Mouse (Mus musculus) heart, adult 8-10 months (tissue): ENCODE measurements around the gene Gm19426. TPM values are rescaled to one million over a fixed set of nuclear protein-coding genes. Genes with fewer than 3 reads are reported as not detected.

ENCODE experiments used
- DNase-seq: peaks from one replicate; pipeline ENCODE4 v3.0.0; 2022; ENCODE audit warnings: low spot score
- total RNA-seq, 4 experiments: library from RNA; stranded (reverse); gene quantifications; 2 replicates each; pipeline ENCODE4 v1.2.4; 2022

The Gm19426 gene
- total RNA-seq, result 1 to 10 TPM; 1.2 to 1.8 (median 1.4) TPM

DNA sequence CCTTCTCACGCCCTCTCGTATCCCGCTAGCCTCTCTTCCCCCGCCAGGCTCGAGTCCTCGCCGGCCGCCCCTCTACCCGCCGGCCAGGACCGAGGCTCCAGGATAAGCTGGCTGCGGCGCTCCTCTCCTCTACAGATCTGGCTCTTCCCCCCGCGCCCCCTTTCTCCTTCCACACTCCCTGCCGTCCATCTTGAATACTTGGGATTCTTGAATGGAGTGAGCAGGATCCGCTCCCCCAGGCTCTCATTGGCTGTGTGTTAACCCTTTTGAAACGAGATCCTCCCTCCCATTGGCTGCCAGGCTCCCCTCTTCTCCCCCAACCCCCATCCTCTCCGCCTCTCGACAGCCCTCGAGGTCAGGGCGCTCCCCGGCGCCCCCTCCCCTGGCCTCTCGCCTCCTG lies at the start of gene Gm19426:
Gm19426 (minus strand) TSS at position 95 of the 400 bp plus-strand sequence.
- peak; percentile 36 for DNase-seq

DNA sequence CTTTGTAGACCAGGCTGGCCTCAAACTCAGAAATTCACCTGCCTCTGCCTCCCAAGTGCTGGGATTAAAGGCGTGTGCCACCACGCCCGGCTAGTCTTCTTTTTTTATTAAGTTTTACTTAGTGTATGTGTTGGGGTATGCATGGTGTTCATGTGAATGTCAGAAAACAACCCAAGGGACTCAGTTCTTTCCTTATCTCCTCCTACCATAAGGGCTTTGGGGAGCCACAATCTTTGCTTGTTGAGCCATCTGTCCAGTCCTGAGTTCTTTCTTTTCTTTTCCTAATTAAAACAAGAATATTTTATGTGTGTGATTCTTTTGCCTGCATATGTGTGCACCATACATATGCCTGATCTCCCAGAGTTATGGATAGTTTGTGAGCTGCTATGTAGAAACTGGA lies 49.7 kb upstream of the Gm19426 start:
- DNase-seq, result no peak

DNA sequence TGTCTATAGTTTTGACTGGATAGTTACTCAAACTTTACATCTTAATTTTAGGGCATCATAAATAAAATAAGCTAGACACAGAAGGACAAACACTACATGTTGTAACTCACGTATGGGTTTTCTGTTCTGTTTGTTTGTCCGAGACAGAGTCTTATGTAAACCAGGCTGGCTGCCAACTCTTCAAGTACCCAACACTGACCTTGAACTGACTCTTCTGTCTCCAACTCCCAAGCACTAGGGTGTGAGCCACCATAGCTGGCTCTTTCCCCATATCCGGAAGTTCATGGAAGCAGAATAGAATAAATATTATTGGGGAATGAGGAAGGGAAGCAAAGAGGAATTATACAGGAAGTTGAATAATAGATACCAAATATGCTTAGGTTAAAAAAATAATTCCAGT lies 49.1 kb upstream of the Gm19426 start:
- DNase-seq, result peak; percentile 41

DNA sequence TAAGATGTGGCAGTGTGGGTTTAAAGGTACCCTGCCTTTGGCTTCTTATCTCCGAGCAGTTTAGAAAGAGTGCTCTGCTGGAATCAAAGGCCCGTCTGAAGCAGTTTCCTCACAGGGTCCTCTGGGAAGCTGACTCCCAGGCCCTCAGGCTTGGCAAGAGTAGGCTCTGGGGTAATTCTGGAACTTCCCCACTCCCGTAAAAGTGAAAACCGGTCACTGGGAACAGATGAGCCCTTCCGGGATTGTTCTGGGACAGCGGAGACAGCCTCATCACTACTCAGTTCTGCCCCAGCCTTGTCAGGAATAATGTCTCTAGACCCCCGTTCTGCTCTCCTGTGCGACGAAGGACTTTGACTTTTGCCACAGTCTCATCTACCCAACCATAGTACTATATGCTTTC lies 47.0 kb upstream of the Gm19426 start:
- DNase-seq, result peak; percentile 26

DNA sequence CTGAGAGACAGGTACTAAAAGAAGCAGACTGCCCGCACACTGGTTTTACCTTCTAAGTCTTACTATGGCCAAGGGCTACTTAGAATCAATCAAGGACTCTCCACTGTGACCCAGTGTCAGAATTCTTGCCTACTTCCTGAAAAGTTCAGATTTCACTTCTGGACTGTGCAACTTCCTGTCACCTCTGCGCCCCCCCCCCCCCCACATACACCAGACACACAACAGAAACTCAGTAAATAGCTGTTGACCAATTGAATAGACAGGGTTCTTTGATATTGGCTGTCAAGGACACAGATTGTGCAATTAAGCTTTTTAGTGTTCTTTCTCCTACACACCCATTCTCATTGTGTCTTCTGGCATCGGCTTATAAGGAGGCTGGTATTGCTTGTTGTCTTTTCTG lies 44.9 kb upstream of the Gm19426 start:
- DNase-seq, result no peak

DNA sequence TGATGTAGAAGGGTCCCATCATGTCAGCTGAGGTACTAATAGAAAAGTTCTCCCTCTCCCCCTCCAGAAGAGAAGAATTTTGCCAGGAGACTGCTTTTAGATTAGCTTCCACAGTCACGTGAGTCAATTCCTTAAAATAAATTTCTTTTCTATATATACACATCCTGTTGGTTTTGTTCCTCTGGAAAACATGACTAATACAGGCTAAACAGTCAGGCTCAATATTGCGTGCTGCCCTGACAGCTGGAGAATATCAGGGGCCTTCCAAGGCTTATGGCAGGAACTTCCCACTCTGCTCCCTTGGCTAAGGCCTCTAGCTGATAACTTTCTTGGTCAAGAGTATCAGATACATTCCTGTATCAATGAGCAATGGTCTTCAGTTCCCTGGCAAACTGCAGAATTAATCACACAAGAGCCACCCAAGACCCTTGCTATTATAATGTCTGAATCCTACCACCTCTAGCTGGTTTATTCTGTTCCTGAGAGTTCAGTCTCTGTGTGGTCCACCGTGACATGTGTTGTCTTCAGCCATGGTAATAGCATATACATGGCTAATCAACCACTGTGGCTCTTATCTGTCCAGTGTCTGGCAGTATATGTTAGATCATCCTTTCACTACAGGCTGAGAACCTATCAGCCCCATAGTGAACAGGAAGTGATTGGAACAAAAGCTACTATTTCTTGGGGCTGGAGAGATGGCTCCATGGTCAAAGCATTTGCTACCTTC lies 40.5 kb upstream of the Gm19426 start:
- DNase-seq, result peak; percentile 54

DNA sequence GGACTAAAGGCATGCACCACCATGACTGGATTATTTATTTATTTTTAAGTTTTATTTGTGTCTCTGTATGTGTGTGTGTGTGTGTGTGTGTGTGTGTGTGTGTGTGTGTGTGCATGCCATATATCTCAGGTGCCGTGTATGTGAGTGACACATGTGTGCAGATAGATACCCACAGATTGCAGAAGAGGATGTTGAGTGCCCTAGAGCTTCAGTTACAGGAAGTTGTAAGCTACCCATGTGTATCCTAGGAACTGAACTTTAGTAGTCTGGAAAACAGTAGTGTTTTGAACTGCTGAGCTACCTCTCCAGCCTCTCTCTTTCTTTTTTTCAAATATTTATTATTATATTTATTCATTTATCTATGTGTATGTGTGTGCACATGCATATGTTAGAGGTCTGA lies 39.9 kb upstream of the Gm19426 start:
- no peak for DNase-seq

DNA sequence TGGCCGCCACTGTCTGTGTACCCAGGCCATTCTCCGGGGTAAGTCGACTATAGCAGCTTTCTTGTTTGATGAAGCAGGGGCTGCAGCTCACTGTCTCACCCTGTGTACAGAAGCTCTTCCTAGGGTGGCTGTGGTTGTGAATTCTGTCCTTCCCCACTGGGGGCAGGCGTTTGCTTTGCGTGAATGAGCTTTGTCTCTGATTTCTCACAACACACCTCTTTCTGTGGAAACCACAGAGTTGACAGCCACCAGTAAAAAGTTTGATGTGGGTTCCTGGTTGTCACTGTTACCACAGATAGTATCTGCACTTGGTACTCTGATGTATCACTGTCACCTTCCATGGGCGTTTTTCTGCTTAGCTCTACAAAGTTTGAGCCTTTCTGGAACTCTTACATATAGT lies 35.8 kb upstream of the Gm19426 start:
- no peak for DNase-seq

DNA sequence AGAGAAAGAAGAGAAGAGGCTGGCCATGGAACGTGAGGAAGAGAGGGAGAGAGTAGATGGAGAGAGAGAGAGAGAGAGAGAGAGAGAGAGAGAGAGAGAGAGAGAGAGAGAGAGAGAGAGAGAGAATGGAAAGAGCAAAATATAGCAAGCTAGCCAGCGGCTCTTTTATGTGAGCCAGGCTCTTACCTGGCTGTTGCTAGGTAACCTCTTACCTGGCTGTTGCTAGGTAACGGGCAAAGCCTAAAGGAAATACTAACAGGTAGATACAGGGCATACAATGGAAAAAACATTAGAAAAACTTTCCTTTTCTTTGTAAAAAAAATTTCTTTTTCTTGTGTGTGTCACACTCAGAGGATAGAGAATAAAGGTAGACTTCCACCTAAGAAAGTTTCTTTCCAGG lies 34.3 kb upstream of the Gm19426 start:
- no peak for DNase-seq

DNA sequence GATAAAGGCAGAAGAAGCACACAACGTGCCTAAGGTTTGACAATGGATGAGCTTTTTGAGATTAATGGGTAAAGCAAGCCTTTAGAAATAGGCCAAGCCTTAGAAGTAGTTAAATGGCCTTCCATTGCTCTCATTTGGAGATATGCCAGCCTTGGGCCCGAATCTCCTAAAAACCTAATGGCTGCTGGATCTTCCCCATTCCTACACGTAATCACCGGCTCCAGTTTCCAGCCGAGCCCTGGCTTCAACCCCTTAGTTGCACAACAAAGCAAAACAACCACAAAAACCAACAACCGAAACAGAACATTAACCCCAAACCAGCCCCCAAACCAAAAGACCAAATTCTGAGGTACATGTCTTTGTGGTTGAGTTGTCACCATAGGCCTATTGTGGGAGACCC lies 32.2 kb upstream of the Gm19426 start:
- DNase-seq, result no peak

DNA sequence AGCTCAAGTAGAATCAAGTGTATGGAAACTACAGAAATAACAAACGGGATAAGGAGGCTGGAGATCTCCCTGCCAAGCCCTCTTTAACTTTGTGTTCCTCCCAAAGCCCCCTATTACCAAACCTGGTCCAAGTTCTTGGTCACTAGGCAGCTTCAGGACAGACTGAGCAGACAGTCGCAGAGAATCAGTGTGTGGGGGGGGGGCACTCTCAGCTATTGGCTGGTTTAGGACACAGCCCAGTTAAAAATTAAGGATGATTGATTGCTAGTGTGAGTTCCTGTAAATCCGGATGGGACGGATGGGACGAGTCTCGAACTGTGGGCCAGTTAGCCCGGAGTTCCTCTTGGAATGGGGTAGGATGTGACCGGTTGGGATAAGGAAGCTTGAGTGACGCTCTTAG lies 31.8 kb upstream of the Gm19426 start, which contains the start of gene Serping1:
Serping1 (minus strand) TSS at position 204 of the 400 bp plus-strand sequence.
- DNase-seq, result no peak

DNA sequence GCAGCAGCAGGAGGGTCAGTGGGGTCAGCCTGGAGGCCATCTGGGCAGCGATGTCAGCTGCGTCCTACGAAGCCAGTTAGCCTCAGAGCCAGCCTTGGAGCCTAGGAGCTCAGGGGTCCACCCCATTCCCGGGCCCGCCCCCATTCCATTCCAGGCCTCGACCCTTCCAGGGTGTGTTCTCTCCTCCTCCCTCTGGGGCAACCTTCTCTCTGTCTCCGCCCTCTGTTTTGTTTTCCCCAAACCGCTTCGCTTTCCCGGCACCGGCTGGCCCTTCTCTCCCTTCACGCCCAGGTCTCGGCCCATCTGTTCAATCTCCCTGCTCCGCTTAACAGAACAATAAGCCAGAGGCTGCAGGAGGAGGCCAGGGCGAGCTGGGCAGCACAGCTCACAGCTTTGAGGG lies 31.3 kb upstream of the Gm19426 start:
- DNase-seq, result peak; percentile 83

DNA sequence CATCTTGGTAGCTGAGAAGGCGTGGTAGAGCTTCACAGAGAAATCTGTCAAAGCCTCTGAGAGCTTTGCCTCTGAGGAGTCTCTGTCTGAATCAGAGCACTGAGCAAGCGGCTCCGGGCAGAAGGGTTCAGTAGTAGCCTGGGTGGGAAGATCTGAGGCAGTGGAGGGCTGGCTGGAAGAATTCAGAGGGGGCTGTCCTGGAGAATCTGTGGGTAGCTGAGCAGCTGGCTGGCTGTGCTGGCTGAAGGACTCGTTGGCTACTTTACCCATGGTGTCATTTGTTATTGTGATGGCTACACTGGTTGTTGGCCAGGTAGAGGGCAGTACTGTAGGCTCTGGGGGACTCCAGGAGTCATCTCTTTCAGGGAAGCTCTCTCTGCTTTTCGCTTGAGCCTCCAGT lies 29.7 kb upstream of the Gm19426 start:
- no peak for DNase-seq

DNA sequence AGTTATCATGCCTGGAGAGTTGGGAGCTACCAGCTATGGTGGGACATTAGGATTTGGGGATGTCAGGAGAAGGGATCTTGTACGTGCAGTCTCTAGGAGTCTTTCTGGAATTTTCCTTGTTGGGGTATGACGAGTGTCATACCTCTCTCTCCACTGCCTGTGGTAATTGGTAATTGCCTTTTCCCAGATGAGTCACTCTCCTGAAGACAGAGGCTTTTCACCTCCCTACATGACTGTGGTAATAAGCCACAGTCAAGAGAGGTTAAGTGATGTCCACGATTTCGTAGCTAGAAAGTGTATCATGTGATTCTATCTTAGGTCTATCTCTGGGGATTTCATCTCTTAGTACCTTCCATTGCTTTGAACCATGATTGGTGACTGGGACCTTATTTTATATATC lies 29.0 kb upstream of the Gm19426 start:
- DNase-seq, result no peak

DNA sequence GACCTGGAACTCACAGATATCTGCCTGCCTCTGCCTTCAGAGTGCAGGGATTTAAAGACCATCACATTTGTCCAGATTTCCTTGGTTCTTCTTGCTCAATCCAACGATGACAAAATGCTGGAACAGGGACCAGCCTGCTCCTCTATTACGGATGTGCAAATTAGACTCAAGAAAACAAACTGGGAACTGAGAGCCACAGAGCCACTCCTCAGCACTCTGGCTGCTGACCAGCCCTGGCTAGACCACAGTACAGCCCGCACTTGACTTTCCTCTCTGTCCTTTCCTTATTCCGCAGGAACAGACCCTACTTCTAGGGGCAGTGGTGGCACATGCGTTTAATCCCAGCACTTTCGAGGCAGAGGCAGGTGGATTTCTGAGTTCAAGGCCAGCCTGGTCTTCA lies 27.0 kb upstream of the Gm19426 start:
- peak; percentile 51 for DNase-seq

DNA sequence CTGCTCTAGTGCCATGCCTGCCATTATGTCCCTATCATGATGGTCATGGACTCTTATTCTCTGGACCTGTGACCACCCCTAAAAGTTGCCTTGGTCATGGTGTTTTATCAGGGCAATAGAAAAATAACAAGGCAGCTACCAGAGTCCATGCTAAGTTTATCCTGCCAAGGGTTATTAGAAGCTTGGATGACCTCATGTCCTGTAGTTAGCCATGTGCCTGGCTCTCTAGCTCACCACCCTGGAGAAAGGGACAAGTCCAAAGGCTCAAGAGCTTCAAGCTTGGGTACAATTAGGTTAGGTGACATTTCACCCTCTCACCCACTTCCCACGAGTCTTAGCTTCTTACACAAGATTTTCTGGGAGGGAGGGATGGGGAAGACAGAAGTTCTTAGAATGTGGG lies 19.4 kb upstream of the Gm19426 start:
- DNase-seq, result no peak

DNA sequence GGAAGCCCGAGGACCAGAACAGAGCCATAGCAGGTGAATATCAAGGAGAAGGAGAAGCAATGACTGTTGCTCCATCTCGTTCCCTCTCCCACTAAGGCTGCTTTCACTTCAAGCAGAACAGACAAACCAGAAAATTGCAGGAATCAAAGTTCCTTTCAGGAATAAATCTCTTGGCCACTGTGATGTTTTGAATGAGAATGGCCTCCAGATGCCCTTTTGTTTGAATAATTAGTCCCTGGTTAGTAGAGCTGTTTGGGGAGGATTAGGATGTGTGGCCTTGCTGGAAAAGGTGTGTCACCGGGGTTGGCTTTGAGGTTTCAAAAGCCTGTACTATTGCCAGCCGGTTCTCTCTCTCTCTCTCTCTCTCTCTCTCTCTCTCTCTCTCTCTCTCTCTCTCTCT lies 18.8 kb upstream of the Gm19426 start:
- no peak for DNase-seq

DNA sequence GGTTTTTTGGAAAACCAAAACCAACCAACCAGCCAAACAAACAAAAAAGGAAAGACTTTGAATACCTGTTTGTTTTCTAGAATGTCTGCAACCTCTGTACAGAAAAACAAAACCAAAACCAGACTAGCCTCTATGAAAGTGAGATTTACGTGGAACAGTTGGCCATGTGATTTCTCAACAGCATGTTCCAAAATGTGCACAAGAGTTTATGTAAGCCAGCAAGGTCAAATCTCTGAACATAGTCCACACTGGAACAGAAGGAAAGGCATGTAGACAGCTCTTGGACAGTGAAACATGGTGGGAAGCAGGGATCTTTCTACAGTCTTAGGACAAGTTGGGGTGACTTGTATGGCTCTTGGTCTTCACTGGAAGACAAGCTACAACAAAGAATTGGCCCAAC lies 18.4 kb upstream of the Gm19426 start:
- DNase-seq, result no peak

DNA sequence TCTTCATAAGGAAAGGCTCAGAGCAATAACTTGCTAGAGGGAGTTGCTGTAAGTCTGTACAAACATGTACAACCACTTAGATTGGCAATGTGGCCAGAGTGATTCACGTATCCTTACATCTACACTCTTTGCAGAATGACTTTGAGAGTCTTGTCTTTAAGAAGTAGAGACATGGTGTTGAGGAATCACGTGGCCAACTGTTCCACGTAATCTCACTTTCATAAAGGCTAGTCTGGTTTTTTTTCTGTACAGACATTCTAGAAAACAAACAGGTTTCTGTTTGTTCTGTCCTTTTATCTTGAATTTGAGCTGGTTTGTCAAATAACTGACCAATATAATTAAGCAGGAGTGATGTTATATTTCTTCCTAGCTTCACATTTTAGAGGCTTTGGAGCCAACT lies 17.9 kb upstream of the Gm19426 start:
- DNase-seq, result no peak

DNA sequence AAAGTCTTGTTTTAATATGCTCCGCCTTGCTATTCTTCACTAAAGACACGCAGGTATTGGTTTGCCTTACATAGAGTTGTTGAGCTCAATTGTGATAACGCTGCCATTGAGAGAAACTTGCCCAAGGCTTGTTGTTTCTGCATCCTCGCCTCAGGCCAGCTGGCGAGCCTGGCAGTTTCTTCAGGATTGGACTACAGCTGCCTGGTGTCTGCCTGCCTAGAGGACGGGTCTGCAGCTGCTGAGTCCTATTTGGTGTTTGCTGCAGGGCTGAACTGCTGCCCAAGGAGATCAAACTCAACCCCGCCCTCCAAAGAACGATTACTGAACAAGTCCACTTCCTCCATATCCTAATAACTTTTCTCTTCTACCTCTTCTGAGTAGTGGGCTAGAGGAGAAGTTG lies 17.3 kb upstream of the Gm19426 start:
- no peak for DNase-seq

DNA sequence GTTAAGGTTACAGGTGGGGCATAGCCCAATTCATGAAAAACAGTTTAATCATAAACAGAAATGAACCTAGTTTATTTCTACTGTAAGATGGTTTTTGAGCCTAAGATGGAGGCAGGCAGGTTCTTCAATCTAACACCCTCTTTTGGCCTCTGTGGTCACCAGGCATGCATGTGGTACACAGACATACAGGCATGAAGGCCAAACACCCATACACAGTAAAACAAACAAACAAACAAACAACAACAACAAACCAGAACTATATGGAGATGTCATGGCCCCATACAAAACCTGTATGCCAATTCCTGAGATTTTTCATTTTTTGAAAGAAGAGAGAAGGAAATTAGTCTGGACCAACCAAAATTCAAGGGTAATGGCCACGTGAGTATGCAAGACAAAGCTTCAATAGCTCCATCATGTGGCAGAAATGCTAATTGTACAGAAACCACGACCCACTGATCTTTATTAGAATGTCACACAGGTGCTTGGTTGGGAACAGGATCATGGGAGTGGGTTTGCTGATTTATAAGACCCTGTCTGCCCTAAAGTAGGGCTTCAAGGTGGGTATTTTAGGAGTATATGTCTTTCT lies 15.2 kb upstream of the Gm19426 start:
- peak; percentile 53 for DNase-seq

DNA sequence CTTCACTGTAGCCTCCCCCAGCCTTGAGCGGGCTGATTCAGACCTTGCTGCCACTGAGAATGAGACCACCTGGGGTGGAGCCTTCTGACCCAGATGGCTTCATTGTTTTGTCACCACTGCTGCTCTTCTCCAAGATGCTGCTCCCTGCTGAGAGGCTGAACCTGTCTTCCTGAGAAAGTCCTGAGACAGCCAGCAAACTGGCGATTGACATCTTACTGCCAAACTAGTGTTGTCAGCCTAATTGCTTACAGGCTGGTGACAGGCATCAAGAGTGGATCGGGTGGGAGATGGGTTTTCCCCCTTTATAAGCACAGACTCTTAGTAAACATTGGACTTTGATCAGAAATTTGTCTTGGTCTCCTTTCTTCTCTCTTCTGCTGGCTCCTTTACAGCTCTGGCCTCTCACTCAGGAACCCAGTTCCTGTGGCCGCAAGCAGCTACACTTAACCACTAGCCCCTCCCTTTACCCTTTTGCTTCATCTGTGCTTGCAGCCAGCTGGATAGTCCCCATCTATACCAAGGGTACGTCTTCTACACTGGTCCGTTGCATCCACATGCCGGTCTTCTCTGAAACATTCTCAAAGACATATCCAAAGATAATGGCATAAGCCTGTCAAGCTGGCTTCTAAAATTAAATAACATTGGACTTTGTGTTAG lies 13.7 kb upstream of the Gm19426 start:
- no peak for DNase-seq

DNA sequence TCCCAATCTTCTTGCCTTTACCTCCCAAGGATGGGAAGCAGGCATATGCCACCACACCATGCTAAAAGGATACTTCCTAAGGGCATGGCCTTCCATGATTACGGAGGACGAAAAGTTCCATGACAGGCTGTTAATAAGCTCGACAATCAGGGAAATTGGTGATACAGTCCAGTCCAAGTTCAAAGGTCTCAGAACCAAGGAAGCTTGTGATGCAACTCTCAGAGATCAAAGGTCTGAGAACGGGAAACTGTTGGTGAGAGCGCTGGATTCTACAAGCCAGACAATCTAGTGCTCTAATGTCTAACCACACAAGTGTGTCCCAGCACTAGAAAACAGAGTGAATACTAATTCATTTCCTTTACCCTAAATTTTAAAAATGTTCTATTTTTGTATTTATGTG lies 12.8 kb upstream of the Gm19426 start:
- DNase-seq, result no peak
